Mouse (Mus musculus) embryonic facial prominence, embryonic 11.5 days (tissue): ENCODE data around the gene Ube2n. TPM values are rescaled to one million over a fixed set of nuclear protein-coding genes. Genes with fewer than 3 reads are reported as not detected.

Source experiments
- ATAC-seq: fragments of 200-750 bp; cut with Nextera tagmentation; replicated peaks from 2 replicates; pipeline ENCODE4 v1.8.0; 2017; ENCODE audit warnings: low read depth; ENCODE audit not compliant: insufficient number of reproducible peaks, low FRiP score, low TSS enrichment
- DNase-seq: peaks from one replicate; pipeline ENCODE4 v3.0.0-alpha.2; 2015; ENCODE audit warnings: low spot score
- H3K27ac ChIP-seq: fragments of 300-500 bp; sonication (generic); replicated peaks from 2 replicates; pipeline ENCODE4 v1.5.1; 2014; ENCODE audit warnings: mild to moderate bottlenecking, low read depth, low read length, control low read depth
- H3K27me3 ChIP-seq: fragments of 300-500 bp; sonication (generic); 2 replicates; pipeline ENCODE4 v1.6.1; 2014; ENCODE audit warnings: mild to moderate bottlenecking, low read length, moderate library complexity, mixed read lengths; ENCODE audit not compliant: control insufficient read depth, insufficient read depth
- H3K36me3 ChIP-seq: fragments of 300-500 bp; sonication (generic); replicated peaks from 2 replicates; pipeline ENCODE4 v1.6.1; 2014; ENCODE audit warnings: low read depth, mild to moderate bottlenecking, low read length, moderate library complexity, mixed read lengths; ENCODE audit not compliant: control insufficient read depth, insufficient read depth
- H3K4me1 ChIP-seq: fragments of 300-500 bp; sonication (generic); 2 replicates; pipeline ENCODE4 v1.6.1; 2014; ENCODE audit warnings: low read length, mixed read lengths; ENCODE audit not compliant: control insufficient read depth, insufficient read depth
- H3K4me2 ChIP-seq: fragments of 300-500 bp; sonication (generic); 2 replicates; pipeline ENCODE4 v1.6.1; 2014; ENCODE audit warnings: low read depth, mild to moderate bottlenecking, control low read depth, low read length, moderate library complexity
- H3K4me3 ChIP-seq: fragments of 300-500 bp; sonication (generic); 2 replicates; pipeline ENCODE4 v1.5.1; 2014; ENCODE audit warnings: low read depth, low read length, control low read depth
- H3K9ac ChIP-seq: fragments of 300-500 bp; sonication (generic); replicated peaks from 2 replicates; pipeline ENCODE4 v1.6.1; 2014; ENCODE audit warnings: mild to moderate bottlenecking, control low read depth, low read length
- H3K9me3 ChIP-seq: fragments of 300-500 bp; sonication (generic); replicated peaks from 2 replicates; pipeline ENCODE4 v1.6.1; 2016; ENCODE audit warnings: mild to moderate bottlenecking, low read length, inconsistent platforms, mixed read lengths; ENCODE audit not compliant: control insufficient read depth
- WGBS: fragments of 180-500 bp; shearing (Covaris S2); extraction: QIAGEN DNeasy Blood & Tissue Kit; methylation state at CpG from one replicate; pipeline ENCODE4 v1.1.7; 2014; 5-methylcytosine and 5-hydroxymethylcytosine counted together
- polyA plus RNA-seq: library from polyadenylated mRNA; unstranded; fragments of >200 nt; fragmentation: Nextera tagmentation; extraction: Ambion mirVana; gene quantifications from 2 replicates; pipeline ENCODE4 v1.2.1, GENCODE M21; 2014

Ube2n gene
- 448 and 468 TPM in 2 replicates for polyA plus RNA-seq

- peak; percentile 97 for ATAC-seq
- no peaks in the 10 kb centered on the region for H3K4me1 ChIP-seq
- WGBS: under 1% methylated on average over 69 of the region's 81 CpGs
- no peaks in the 10 kb centered on the region for H3K9me3 ChIP-seq
- H3K36me3 ChIP-seq: no peaks in the 10 kb centered on the region
- DNase-seq: peak; percentile 97
- peak within 1 kb of the TSS; percentile 100 for H3K4me3 ChIP-seq
- no peaks in the 10 kb centered on the region for H3K27me3 ChIP-seq
- peak within 1 kb of the TSS; percentile 56 for H3K4me2 ChIP-seq
- H3K27ac ChIP-seq: peak within 1 kb of the TSS; percentile 97
- peak within 1 kb of the TSS; percentile 97 for H3K9ac ChIP-seq
These were observed at the start of gene Ube2n for GRCm38 (mm10) chr10:95514656-95515292. Gene Ube2n (plus strand): TSS chr10:95515145.

- WGBS: 55% methylated on average over 4 of the region's 4 CpGs
- Histone ChIP-seq H3K4me1 (no peaks in the 10 kb centered on the region), H3K4me3 (no peak overlapping the region), H3K27me3 (no peaks in the 10 kb centered on the region), H3K36me3 (no peaks in the 10 kb centered on the region), H3K27ac (no peak overlapping the region), H3K9me3 (no peaks in the 10 kb centered on the region), H3K9ac (no peak overlapping the region), H3K4me2 (no peak overlapping the region)
- ATAC-seq: no peak
- DNase-seq: no peak
These were observed 49.5 kb upstream of the Ube2n start for GRCm38 (mm10) chr10:95465485-95465896.

- H3K9me3 ChIP-seq: no peaks in the 10 kb centered on the region
- no peaks in the 10 kb centered on the region for H3K4me1 ChIP-seq
- H3K27me3 ChIP-seq: no peaks in the 10 kb centered on the region
- 76% methylated on average over 4 of the region's 4 CpGs for WGBS
- DNase-seq (no peak), ATAC-seq (no peak)
- no peak overlapping the region for H3K4me3 ChIP-seq
- H3K9ac ChIP-seq: no peak overlapping the region
- no peak overlapping the region for H3K27ac ChIP-seq
- no peaks in the 10 kb centered on the region for H3K36me3 ChIP-seq
- no peak overlapping the region for H3K4me2 ChIP-seq
These were observed 46.1 kb upstream of the Ube2n start for GRCm38 (mm10) chr10:95468894-95469293.

DNA sequence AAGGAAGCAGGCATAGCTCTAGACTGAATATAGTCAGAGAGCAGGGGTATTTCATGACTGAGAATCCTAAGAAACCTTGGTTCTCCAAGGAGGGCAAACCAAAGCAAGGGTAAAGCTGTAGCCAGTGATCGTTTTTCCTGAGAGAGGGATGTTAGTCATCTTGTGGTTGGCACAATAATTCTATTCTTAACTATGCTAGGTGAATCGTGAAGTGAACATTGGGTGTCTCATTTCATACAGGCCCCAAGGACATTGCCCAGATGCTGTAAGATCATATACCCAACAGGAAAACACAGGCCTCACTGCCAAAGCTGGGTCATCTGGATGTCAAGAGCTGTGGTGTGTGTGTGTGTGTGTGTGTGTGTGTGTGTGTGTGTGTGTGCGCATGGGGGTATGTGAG lies 43.8 kb upstream of the Ube2n start:
- Histone ChIP-seq H3K27ac (no peak overlapping the region), H3K4me2 (no peak overlapping the region), H3K9me3 (no peaks in the 10 kb centered on the region), H3K36me3 (no peaks in the 10 kb centered on the region), H3K4me1 (no peaks in the 10 kb centered on the region), H3K4me3 (no peak overlapping the region), H3K27me3 (no peaks in the 10 kb centered on the region), H3K9ac (no peak overlapping the region)
- 80% methylated on average over 3 of the region's 3 CpGs for WGBS
- DNase-seq (no peak), ATAC-seq (no peak)

DNA sequence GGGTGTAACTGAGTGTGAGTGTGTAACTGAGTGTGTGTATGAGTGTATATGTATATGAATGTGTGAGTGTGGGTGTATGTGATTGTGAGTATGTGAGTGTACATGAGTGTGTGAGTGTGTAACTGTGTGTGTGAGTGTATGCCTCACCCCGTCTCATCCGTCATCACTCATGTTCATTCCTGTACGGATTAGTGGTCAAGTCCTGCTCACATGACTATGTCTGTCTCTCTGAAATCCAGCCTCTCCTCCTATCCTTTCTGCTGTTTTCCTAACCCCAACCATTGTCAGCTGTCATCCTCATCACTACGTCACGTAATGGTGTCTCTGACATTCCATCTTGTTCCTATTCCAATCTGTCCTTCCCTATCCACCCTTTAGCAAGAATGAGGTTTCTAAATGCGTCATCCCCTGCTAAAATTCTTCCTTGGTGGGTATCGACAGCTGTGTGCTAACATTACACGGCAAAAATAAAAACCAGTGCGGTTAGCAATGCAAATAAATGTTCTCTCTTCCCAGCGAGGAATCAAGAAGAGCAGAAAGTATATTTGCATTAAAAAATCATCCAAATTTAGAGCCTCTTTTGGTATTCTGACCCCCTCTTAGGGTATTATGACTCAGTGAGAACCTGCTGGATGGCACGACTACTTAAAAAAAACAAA lies 42.9 kb upstream of the Ube2n start:
- no peak overlapping the region for H3K27ac ChIP-seq
- no peak overlapping the region for H3K4me2 ChIP-seq
- no peaks in the 10 kb centered on the region for H3K9me3 ChIP-seq
- H3K4me1 ChIP-seq: no peaks in the 10 kb centered on the region
- no peak overlapping the region for H3K9ac ChIP-seq
- H3K4me3 ChIP-seq: no peak overlapping the region
- WGBS: 85% methylated on average over 11 of the region's 11 CpGs
- no peaks in the 10 kb centered on the region for H3K36me3 ChIP-seq
- ATAC-seq: no peak
- no peak for DNase-seq
- no peaks in the 10 kb centered on the region for H3K27me3 ChIP-seq

GRCm38 (mm10) chr10:95475923-95476322 lies 39.0 kb upstream of the Ube2n start:
- DNase-seq (peak; percentile 91), ATAC-seq (no peak)
- Histone ChIP-seq H3K27me3 (no peaks in the 10 kb centered on the region), H3K9ac (no peak overlapping the region), H3K4me1 (no peaks in the 10 kb centered on the region), H3K27ac (no peak overlapping the region), H3K9me3 (no peaks in the 10 kb centered on the region), H3K4me3 (no peak overlapping the region), H3K4me2 (no peak overlapping the region), H3K36me3 (no peaks in the 10 kb centered on the region)
- 11% methylated on average over 10 of the region's 10 CpGs for WGBS

DNA sequence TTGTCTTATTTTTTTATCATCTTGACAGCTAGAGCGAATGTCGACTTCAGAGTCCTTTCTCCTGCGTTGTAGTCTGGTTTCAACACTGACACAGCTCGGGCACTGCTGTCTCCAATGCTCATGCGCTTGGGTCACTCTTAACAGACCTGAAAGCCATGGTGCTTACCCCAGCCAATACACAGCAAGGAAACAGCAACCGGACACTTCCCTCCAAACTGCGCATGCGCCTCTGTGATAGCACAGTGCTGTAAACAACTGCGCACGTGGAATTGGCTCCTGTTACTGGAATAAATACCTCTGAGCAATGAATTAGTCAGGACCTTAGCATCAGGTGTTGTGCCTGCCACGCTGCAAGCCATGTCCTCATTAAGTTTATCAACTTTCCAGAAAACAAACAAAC lies 37.4 kb upstream of the Ube2n start:
- Histone ChIP-seq H3K4me1 (no peaks in the 10 kb centered on the region), H3K9ac (no peak overlapping the region), H3K4me2 (no peak overlapping the region), H3K4me3 (no peak overlapping the region), H3K36me3 (no peaks in the 10 kb centered on the region), H3K27me3 (no peaks in the 10 kb centered on the region), H3K27ac (no peak overlapping the region), H3K9me3 (no peaks in the 10 kb centered on the region)
- WGBS: 84% methylated on average over 11 of the region's 11 CpGs
- ATAC-seq (no peak), DNase-seq (no peak)

DNA sequence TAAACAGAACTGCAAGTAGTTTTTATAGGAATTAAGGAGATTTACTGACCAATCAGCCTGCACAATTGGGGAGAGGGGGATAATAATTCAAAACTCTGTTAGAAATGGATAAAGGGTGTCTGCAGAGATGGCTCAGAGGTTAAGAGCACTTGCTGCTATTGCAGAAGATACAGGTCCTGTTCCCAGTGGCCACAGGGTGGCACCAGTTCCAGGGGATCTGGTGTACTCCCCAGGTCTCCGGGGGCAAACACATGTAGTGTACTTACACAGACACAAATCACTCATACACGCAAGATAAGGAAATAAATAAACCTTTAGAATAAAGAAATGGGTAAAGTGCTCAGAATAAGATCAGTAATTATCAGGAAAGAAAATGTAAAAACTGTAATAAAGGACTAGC lies 25.3 kb upstream of the Ube2n start:
- Histone ChIP-seq H3K4me2 (no peak overlapping the region), H3K27me3 (no peaks in the 10 kb centered on the region), H3K9ac (no peak overlapping the region), H3K4me1 (no peaks in the 10 kb centered on the region), H3K9me3 (no peaks in the 10 kb centered on the region), H3K27ac (no peak overlapping the region), H3K36me3 (peaks cover 12% of the 10 kb centered on the region), H3K4me3 (no peak overlapping the region)
- DNase-seq (peak; percentile 22), ATAC-seq (no peak)
- 90% methylated on average over 2 of the region's 2 CpGs for WGBS
